Mouse (Mus musculus) cerebellum, adult 2 months (tissue): ENCODE results near the gene Tll1. TPM values are rescaled to one million over a fixed set of nuclear protein-coding genes. Genes with fewer than 3 reads are reported as not detected.
"Not testable (repeated sequence)": the region's sequence is repeated elsewhere in the genome, so short reads cannot be mapped to it uniquely, and the experiment has no call there.

Experiments
- DNase-seq, 2 experiments: peaks; one replicate each; pipeline ENCODE4 v3.0.0; 2021
- H3K27ac ChIP-seq: fragments of 200-500 bp; 2 replicates; pipeline ENCODE4 v1.5.1; 2012; ENCODE audit warnings: low read length, control low read depth, inconsistent platforms; ENCODE audit not compliant: insufficient read depth
- H3K27me3 ChIP-seq: fragments of 200-500 bp; 2 replicates; pipeline ENCODE4 v1.6.1; 2012; ENCODE audit warnings: inconsistent platforms, mild to moderate bottlenecking, low read length, moderate library complexity; ENCODE audit not compliant: control insufficient read depth, insufficient read depth
- H3K4me1 ChIP-seq: fragments of 200-500 bp; 2 replicates; pipeline ENCODE4 v1.6.1; 2011; ENCODE audit warnings: low read length; ENCODE audit not compliant: control insufficient read depth, insufficient read depth
- H3K4me3 ChIP-seq: fragments of 200-500 bp; replicated peaks from 2 replicates; pipeline ENCODE3; 2011; ENCODE audit warnings: mild to moderate bottlenecking, low read depth, low read length, control low read depth; ENCODE audit not compliant: insufficient read depth
- CTCF ChIP-seq: fragments of 200-500 bp; IDR thresholded peaks from 2 replicates; pipeline ENCODE4 v1.5.1; 2011; ENCODE audit warnings: low read depth, mild to moderate bottlenecking, control low read depth, low read length, moderate library complexity, borderline replicate concordance; ENCODE audit not compliant: insufficient read depth
- POLR2A ChIP-seq: fragments of 200-500 bp; IDR thresholded peaks from 2 replicates; pipeline ENCODE4 v1.6.1; 2011; ENCODE audit warnings: low read length, control low read depth, borderline replicate concordance; ENCODE audit not compliant: insufficient read depth
- WGBS: fragments of 180-500 bp; shearing (Covaris S2); methylation state at CpG from one replicate; pipeline ENCODE4 v1.1.7; 2018; 5-methylcytosine and 5-hydroxymethylcytosine counted together
- polyA plus RNA-seq: library from polyadenylated mRNA; depleted of rRNA; stranded (reverse); fragments of >200 nt; gene quantifications from 2 replicates; pipeline ENCODE4 v1.2.3, GENCODE M21; 2012

Tll1 gene
- polyA plus RNA-seq, 1 experiment, result 9.8 TPM

DNA sequence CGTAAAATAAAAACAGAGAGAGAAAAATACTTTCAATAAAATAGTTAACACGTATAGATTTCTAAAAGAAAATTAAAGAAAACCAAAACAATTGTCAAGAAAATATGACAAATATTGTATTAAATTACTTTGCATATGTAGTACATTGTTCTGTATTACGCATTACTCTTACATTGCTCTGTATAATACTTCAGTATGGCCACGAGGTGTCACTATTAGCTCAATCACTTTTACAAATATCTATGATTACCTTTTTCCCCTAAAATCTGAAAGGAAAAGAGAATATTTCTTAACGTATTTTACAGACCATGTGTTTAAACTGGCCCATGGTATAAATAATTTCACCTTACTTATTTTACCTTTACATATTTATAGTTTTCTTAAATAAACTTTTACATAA is 182.5 kb downstream of the Tll1 start:
- Histone ChIP-seq H3K4me1 (no peaks in the 10 kb centered on the region), H3K4me3 (no peak overlapping the region), H3K27ac (no peak overlapping the region), H3K27me3 (no peaks in the 10 kb centered on the region)
- DNase-seq, result peak in 1 of 2 experiments; percentile 45
- TF ChIP-seq POLR2A (no peak), CTCF (peak; percentile 25; the same call in 1 of the 2 replicates)
- 30% methylated on average over 5 of the region's 5 CpGs for WGBS

GRCm38 (mm10) chr8:64023027-64023426 is 183.0 kb downstream of the Tll1 start:
- H3K27ac ChIP-seq, result no peak overlapping the region
- no peak for DNase-seq
- no peaks in the 10 kb centered on the region for H3K4me1 ChIP-seq
- no peaks in the 10 kb centered on the region for H3K27me3 ChIP-seq
- H3K4me3 ChIP-seq, result no peak overlapping the region
- 95% methylated on average over 2 of the region's 2 CpGs for WGBS
- TF ChIP-seq CTCF, result no peak
- TF ChIP-seq POLR2A, result no peak

DNA sequence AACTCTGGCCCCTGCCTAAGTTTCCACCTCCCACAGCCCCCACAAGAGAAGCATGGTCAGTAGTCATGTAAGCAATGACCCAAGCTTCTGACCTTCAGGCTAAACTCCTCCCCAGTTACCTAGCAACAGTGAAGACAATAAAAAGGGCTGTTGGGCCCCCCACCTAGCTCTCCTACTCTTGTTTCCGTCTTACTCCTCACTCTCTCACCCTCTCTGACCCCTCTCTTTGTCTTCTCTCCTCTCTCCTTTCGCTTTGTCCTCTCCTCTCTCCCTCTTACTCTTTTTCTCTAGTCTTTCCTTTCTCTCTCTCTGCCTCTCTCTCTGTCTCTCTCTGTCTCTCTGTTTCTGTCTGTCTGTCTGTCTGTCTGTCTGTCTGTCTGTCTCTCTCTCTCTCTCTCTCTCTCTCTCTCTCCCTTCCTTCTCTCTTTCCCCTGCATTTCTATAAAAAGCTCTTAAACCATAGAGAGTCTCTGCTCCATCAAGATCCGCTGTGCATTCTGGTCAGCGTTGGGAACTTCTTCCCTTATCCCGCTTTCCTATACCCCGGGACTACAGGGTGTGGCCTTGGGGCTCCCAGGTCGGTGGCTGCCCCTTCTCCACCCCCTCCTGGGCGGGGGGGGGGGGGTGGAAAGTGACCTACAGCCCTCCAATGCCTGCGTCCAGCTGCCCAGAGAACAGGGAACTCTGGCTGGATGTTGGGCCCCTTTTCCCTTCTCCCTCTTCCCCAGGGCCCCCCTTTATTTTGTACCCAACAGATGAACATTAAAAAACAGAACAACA is 235.3 kb downstream of the Tll1 start:
- H3K4me1 ChIP-seq, H3K4me3 ChIP-seq, DNase-seq, H3K27ac ChIP-seq, H3K27me3 ChIP-seq: not testable (repeated sequence)
- WGBS, result 27% methylated on average over 9 of the region's 9 CpGs
